Mouse (Mus musculus) erythroblast, adult 5-6 weeks (primary cell): ENCODE results near the gene Rab3d. TPM values are rescaled to one million over a fixed set of nuclear protein-coding genes. Genes with fewer than 3 reads are reported as not detected.

ENCODE experiments used
- ATAC-seq: replicated peaks from 2 replicates; pipeline ENCODE4 v1.8.0; 2016; ENCODE audit warnings: moderate number of reproducible peaks, mild to moderate bottlenecking, moderate TSS enrichment, inconsistent platforms; ENCODE audit not compliant: poor library complexity, low FRiP score, severe bottlenecking
- total RNA-seq, 2 experiments: library from RNA; stranded (forward) in 1 of 2; stranded (reverse) in 1 of 2; fragments of 150-400 nt in 1 of 2; fragments of 200-764, 138-1000 nt in 1 of 2; gene quantifications; 2 replicates each; pipeline versions ENCODE4 v1.2.3 to v1.2.4; 2015 to 2017; ENCODE audit warnings: low replicate concordance in 2 of 2

The Rab3d gene
- total RNA-seq, 2 experiments from 2014 or later: 13.4 to 17.1 TPM

- ATAC-seq: no peak
Observed at GRCm38 (mm10) chr9:21943046-21943445, 25.1 kb upstream of the Rab3d start.

GRCm38 (mm10) chr9:21938234-21938855 lies 20.4 kb upstream of the Rab3d start:
- ATAC-seq: no peak

GRCm38 (mm10) chr9:21937711-21938175 lies 19.8 kb upstream of the Rab3d start:
- no peak for ATAC-seq

GRCm38 (mm10) chr9:21936692-21937570 lies 18.9 kb upstream of the Rab3d start, which contains the start of gene Plppr2:
Gene Plppr2 (plus strand): TSS chr9:21937033.
- ATAC-seq: peak; percentile 59

GRCm38 (mm10) chr9:21935466-21936131 lies 17.6 kb upstream of the Rab3d start:
- ATAC-seq: no peak

- ATAC-seq: no peak
Observed at GRCm38 (mm10) chr9:21934021-21934420, 16.0 kb upstream of the Rab3d start.

GRCm38 (mm10) chr9:21932445-21933137 lies 14.6 kb upstream of the Rab3d start:
- ATAC-seq: no peak

- ATAC-seq: no peak
Observed at GRCm38 (mm10) chr9:21932006-21932405, 14.0 kb upstream of the Rab3d start.

- ATAC-seq: no peak
Observed at GRCm38 (mm10) chr9:21929208-21929607, 11.2 kb upstream of the Rab3d start.

GRCm38 (mm10) chr9:21927208-21927753 lies 9.3 kb upstream of the Rab3d start, which contains the start of the genes Ccdc159 and Tmem205:
Gene Ccdc159 (plus strand): TSS chr9:21927471.
Gene Tmem205 (minus strand): TSS chr9:21927556.
- ATAC-seq: 0 out of 2 replicates have a peak, but pooled peaks have one; percentile 51

- no peak for ATAC-seq
Observed at GRCm38 (mm10) chr9:21926784-21927183, 8.8 kb upstream of the Rab3d start.

GRCm38 (mm10) chr9:21926155-21926554 lies 8.2 kb upstream of the Rab3d start:
- ATAC-seq: no peak

GRCm38 (mm10) chr9:21925506-21925905 lies 7.5 kb upstream of the Rab3d start:
- no peak for ATAC-seq

- no peak for ATAC-seq
Observed at GRCm38 (mm10) chr9:21925034-21925433, 7.0 kb upstream of the Rab3d start.

- peak; percentile 81 for ATAC-seq
Observed at GRCm38 (mm10) chr9:21924099-21924493, 6.1 kb upstream of the Rab3d start.

GRCm38 (mm10) chr9:21923490-21924098 lies 5.6 kb upstream of the Rab3d start:
- no peak for ATAC-seq

GRCm38 (mm10) chr9:21923036-21923435 lies 5.0 kb upstream of the Rab3d start:
- no peak for ATAC-seq

- no peak for ATAC-seq
Observed at GRCm38 (mm10) chr9:21918692-21919384, 846 bp upstream of the Rab3d start.
